Mouse (Mus musculus): Measurements from ENCODE around the gene Rac1.
"Not testable (repeated sequence)": the region's sequence is repeated elsewhere in the genome, so short reads cannot be mapped to it uniquely, and the experiment has no call there.

DNA sequence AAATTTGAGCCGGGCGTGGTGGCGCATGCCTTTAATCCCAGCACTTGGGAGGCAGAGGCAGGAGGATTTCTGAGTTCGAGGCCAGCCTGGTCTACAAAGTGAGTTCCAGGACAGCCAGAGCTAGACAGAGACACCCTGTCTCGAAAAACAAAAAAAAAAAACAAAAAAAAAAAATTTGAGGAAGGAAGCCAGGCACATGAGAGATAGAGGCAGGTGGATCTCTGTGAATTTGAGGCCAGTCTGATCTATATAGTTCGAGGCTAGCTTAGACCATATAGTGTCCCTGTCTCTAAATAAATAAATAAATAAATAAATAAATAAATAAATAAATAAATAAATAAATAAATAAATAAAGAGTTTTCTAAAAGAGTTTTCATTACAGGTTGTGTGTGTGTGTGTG is 39.0 kb upstream of the Rac1 start:
- not testable (repeated sequence) for TF ChIP-seq POLR2A (IDR thresholded peaks at IDR 0.05; ENCODE audit: borderline replicate concordance, extremely low read depth, insufficient read depth, insufficient read length, poor library complexity, severe bottlenecking); CTCF (IDR thresholded peaks at IDR 0.05; ENCODE audit: borderline replicate concordance, extremely low read depth, insufficient read depth, insufficient read length)

Measured in brain, embryonic 14.5 days (tissue).